Mouse (Mus musculus): ENCODE data around the gene Rpl15.
"Not testable (repeated sequence)": the region's sequence is repeated elsewhere in the genome, so short reads cannot be mapped to it uniquely, and the experiment has no call there.

The Rpl15 gene

DNA sequence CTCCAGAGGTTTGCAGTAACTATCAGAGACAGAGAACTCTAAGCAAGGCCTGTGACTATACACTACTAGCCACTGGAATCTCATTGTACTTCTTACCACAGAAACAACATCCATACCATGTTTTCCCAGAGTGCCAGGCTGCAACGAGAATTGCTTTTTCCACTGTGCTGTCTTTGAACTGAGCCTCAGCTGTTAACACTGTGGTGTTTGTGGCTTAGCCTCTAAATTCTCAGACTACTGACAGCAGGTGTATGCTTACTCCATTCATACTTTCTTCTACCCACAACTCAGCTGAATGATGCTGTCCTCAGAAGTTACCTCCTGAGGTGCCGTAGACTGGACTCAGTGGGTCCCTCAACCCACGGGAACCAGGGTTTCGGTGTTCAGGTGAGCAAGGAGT is 29.4 kb downstream of the Rpl15 start:
- no peak for DNase-seq (ENCODE audit: low read depth)

DNA sequence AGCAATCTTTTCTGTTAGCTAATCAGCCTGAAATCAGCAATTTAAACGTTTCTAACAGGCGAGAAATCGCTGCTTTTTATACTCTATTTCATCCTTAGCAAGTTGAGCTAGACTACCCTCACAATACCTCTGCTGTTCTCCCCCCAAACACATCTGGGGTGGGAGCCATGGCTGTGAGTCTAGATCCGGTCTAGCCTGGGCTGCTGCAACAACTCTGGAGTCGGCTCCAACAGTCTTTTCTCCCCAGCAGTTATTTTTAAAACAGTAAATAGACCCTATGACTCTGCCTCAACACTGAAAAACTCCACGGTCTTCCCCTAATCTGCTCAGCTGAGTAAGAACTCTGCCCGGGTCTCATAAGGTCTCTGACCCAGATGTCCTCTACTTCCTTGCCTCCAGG is 31.1 kb downstream of the Rpl15 start:
- DNase-seq (ENCODE audit: low read depth) = no peak

DNA sequence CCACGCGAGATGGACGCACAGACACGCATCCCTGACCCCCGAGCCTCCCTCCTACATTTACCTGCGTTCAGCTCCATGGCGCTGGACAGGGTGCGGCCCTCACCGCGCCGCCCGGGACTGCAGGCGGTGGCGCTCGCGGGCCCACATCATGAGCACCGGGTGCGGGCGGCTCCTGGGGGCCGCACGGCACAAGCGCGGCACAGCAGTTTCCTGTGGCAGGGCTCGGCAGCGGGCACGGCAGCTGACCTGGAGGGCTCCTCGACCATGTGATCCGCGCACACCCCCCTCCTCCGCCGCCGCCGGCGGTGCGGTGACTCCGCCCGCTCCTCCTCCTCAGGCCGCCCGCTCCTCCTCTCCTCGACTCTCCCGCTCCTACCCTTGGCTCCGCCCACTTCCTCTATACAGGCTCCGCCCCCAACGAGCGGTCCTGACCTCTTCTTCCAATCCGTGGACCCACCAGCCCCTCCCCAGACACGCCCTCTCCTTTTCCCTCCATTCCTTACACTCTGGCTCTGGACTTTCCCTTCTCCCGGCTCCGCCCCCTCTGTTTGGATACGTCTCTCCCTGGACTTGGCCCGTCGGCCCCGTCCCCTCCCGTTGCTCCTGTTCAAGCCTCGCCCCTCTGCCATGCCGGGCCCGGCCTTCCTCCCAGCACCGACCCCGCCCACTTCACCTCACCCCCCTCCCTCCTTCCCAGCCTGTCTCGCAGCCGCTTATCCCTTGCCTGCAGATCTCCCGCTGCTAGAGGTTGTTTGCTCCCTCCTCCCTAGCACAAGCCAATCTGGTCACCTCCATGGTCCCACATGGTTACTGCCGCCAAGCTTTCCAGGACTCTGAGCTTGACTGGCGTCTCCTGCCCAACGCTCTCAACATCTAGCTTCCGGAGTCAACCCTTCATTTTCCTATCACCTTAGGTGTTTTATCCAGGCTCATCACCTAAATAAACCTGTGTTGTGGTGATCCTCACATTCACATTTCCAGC is 32.1 kb downstream of the Rpl15 start, which contains the start of gene Nr1d2:
Gene Nr1d2, minus strand, starts transcription at position 378 of the 982 bp plus-strand sequence.
- DNase-seq (ENCODE audit: low read depth) = peak; percentile 98

DNA sequence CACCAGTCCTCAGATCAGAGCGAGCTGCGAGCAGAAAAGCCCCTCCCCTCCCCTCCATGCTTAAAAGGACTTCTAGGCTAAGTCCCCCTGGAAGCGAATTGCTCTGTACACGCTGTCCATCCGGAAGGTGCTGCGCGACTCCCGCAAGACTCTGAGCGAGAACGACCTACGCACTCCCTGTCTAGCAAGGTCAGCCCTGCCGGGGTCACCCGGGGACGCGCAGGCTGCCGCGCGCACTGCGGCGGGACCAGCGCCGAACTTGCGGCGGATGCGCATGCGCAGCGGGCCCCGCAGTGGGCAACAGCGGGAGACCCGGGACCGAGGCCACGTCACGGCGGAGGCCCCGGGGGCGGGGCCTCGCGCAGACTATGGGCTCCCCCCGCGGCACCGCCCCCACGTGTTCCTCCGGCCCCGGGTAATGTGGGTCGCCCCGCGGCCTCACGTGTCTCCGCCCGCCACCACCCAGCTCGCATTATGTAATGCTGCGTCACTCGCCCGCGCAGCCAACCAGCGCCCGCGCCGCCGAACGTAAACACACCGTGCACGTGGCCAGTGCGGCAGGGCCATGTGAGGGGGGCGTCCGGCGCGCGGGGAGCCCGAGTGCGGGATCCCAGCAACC is 33.0 kb downstream of the Rpl15 start:
- DNase-seq (ENCODE audit: low read depth) = peak; percentile 97

DNA sequence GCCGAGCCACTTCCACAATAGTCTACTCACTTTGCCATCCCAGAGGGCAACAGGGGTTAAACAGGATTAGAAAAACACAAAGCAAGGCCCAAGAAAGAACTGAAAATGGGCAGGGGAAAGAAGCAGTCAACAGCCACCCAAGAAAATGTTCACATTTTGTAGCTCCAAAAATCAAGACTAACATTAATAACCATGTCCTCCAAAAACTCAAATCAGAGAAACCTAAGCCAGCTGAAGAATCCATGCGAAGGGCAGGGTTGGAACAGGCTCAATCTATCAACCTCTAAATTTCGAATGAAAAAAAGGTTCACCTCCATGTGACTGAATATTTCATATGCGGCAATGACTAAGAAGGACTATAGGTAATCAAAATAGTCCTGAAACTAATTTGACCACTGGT is 33.8 kb downstream of the Rpl15 start:
- no peak for DNase-seq (ENCODE audit: low read depth)

DNA sequence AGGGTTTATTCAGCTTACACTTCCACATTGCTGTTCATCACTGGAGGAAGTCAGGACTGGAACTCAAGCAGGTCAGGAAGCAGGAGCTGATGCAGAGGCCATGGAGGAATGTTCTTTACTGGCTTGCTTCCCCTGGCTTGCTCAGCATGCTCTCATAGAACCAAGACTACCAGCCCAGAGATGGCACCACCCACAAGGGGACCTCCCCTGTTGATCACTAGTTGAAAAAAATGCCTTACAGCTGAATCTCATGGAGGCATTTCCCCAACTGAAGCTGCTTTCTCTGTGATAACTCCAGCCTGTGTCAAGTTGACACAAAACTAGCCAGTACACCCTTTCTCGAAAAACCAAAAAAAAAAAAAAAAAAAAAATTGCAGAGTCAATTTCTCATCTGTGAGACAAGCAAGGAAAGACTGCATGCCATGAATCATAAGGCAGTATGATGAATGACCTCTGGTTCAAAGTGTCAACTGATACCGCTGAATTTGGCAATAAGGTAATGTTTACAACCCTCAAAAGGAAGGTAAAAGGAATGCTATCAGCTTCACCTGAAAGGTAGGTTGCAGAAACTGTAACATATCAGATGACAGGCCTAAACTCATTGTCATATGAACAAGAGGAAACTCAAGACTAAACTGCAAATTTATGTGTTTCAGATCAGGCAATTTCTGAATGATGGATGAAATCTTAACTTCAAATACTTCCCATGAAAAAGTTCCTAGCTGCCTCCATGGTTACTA is 34.5 kb downstream of the Rpl15 start:
- not testable (repeated sequence) for DNase-seq (ENCODE audit: low read depth)

DNA sequence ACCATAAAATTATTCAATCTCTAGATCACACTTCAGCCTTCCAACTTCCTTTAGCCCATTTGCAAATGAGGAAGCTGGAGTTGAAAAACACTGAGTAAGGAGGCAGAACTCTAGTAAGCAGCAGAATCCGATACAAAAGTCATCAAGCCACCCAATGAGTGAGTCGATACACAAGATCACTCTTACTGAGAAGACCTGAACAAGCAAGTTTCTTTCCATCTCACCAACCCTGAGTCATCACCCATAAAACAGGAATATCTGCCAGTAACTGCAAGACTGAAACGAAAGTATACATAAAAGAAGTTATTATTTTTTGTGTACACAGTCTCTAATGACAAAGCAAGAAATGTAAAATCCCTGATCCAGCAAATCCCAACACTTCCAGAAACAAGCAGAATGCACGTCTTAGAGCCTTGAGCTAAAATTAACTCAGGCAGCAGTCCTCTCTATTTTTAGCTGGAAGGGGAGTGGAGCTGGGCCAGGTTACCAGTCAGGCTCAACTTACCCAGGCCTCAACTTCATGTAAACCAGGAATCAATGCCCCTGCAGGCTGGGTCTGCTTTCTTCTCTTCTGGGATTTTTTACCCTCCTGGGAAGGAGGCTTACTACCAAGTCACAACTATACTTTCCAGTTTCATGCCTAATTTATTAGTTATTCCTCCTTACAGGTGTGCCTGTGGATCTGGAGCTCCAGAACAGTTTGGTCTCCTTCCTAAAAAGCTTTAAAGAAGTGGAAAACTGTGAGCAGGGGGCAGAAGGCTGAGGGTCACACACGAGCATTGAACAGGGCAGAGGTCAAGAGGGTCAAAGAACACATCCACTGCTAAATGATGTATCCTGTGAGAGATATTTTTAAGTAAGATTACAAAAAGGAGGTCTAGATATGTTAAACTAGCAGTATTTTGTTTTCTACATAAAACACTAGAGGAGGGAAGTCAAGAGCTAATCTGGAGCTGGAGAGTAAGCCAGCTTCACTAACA is 36.9 kb downstream of the Rpl15 start:
- peak; percentile 72 for DNase-seq (ENCODE audit: low read depth)

DNA sequence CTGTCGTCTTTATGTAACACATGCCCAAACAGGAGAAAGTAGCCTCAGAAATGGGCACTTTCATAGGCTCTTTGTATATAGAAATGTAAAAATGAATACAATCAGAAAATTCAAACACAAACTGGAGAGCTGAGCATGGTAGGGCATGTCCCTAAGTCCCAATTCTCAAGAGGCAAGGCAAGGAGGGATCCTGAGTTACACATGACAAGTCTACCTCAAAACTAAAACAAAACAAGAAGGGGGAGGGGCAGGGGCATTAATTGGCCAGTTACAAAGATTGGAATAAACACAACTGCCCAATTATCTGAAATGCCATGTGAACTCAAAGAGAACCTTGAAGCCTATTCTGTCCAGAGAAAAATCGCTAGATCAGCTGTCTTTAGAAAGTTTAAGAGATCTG is 38.1 kb downstream of the Rpl15 start:
- no peak for DNase-seq (ENCODE audit: low read depth)

DNA sequence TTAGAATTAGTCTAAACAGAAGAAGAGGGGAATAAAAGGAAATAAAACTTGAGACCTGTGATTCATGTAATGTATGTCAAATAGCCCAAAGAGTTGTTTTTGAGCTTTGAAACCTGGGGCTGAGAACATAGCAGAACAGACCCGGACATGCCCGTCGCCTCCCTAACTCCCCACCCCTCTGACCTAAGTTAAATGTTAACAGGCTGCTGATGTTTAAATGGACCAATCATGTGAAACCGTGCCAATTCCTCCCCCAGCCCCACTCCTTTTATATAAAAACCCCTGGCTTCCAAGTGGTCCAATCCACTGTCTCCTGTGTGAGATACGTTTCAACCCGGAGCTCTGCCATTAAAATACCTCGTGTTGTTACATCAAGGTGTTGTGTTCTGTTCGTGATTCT is 39.3 kb downstream of the Rpl15 start:
- DNase-seq (ENCODE audit: low read depth) = not testable (repeated sequence)

DNA sequence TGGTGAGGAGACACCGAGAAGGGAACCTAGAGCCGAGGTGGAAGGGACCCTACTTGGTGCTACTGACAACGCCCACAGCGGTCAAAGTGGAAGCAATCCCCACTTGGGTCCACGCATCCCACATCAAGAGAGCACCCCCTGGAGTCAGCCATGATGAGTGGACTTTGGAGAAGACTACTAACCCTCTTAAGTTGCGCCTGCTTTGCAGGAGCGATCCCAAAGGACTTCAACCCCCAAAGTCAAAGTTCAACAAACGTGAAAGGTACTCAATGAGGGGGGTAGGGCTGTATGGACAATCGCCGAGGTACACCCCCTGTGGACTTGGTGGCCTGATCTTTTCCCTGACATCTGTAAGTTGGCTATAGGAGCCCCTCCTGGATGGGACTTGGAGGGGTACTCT is 41.4 kb downstream of the Rpl15 start:
- DNase-seq (ENCODE audit: low read depth) = not testable (repeated sequence)

DNA sequence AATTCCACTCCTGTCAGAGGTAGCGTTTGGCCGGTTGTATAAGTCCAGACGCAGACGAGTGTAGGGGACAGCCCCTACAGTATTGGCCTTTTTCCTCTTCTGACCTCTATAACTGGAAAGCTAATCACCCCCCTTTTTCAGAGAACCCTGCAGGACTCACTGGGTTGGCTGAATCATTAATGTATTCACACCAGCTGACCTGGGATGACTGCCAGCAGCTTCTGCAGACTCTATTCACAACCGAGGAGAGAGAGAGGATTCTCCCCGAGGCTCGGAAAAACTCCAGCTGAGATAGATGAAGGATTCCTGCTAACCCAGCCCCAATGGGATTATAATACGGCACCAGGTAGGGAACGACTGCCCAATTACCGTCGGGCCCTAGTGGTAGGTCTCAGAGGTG is 45.0 kb downstream of the Rpl15 start:
- DNase-seq (ENCODE audit: low read depth) = not testable (repeated sequence)

DNA sequence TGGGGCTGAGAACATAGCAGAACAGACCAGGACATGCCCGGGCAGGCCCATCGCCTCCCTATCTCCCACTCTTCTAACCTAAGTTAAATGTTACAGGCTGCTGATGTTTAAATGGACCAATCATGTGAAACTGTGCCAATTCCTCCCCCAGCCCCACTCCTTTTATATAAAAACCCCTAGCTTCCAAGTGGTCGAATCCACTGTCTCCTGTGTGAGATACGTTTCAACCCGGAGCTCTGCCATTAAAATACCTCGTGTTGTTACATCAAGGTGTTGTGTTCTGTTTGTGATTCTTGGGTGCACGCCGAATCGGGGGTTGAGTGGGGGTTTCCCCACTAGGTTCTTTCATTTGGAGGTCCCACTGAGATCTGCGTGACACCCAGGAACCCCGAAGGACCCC is 45.8 kb downstream of the Rpl15 start:
- not testable (repeated sequence) for DNase-seq (ENCODE audit: low read depth)

DNA sequence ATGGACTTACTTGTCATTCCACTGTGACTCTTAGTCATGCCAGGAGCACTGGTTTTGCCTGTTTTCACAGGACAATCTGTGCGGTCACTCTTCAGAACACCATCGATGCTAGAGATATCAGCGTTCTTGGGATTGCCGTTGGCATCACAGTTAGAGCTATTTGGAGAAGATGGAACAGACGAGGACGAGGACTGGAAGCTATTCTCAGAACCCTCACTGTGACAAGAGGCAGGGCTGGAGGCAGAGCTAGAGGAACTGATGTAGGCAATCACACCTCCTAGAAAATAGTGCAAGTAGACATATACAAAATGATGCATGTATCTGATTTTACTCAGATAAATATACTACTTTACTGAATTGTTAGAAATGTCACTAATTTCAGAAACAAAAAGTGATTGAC is 49.2 kb downstream of the Rpl15 start:
- no peak for DNase-seq (ENCODE audit: low read depth)
